Mouse (Mus musculus) megakaryocyte, embryonic 14.5 days (primary cell): ENCODE data around the gene Apoc2. TPM values are rescaled to one million over a fixed set of nuclear protein-coding genes. Genes with fewer than 3 reads are reported as not detected.

Experiments
- H3K27me3 ChIP-seq: replicated peaks from 2 replicates; pipeline ENCODE3; 2012; ENCODE audit warnings: inconsistent platforms
- H3K36me3 ChIP-seq: replicated peaks from 2 replicates; pipeline ENCODE3; 2012; ENCODE audit warnings: low read length, inconsistent platforms, mixed read lengths
- H3K4me1 ChIP-seq: 2 replicates; pipeline ENCODE4 v1.6.1; 2012; ENCODE audit warnings: inconsistent platforms
- H3K4me3 ChIP-seq: replicated peaks from 2 replicates; pipeline ENCODE3; 2012; ENCODE audit warnings: moderate library complexity, mild to moderate bottlenecking, inconsistent platforms
- H3K9me3 ChIP-seq: 2 replicates; pipeline ENCODE4 v1.6.1; 2012; ENCODE audit warnings: inconsistent platforms
- FLI1 ChIP-seq: IDR thresholded peaks from 2 replicates; pipeline ENCODE4 v1.6.1; 2012; ENCODE audit warnings: low read length, inconsistent platforms, mixed read lengths
- GATA1 ChIP-seq: IDR thresholded peaks from 3 replicates; pipeline ENCODE4 v1.6.1; 2012; ENCODE audit warnings: mixed read lengths, low read length, inconsistent platforms, borderline replicate concordance
- polyA plus RNA-seq: library from polyadenylated mRNA; stranded (reverse); fragments of >175 nt; gene quantifications from 2 replicates; pipeline ENCODE4 v1.2.3, GENCODE M21; 2012; ENCODE audit warnings: low replicate concordance; ENCODE audit not compliant: insufficient read depth

The Apoc2 gene
- 114 TPM in 1 of 2 replicates, not detected in the other for polyA plus RNA-seq

GRCm38 (mm10) chr7:19677872-19678271 lies at the start of gene Apoc2:
Apoc2 (minus strand) TSS chr7:19677941.
- no peaks in the 10 kb centered on the region for H3K36me3 ChIP-seq
- H3K9me3 ChIP-seq: no peaks in the 10 kb centered on the region
- H3K4me3 ChIP-seq: no peak within 1 kb of the TSS
- TF ChIP-seq GATA1 (no peak), FLI1 (no peak)
- peaks cover 61% of the 10 kb centered on the region for H3K27me3 ChIP-seq
- H3K4me1 ChIP-seq: peaks cover 25% of the 10 kb centered on the region

GRCm38 (mm10) chr7:19726541-19726940 lies 48.8 kb upstream of the Apoc2 start:
- Histone ChIP-seq H3K4me1 (peaks cover 8% of the 10 kb centered on the region), H3K36me3 (no peaks in the 10 kb centered on the region)
- no peak for TF ChIP-seq GATA1
- TF ChIP-seq FLI1: no peak

GRCm38 (mm10) chr7:19724167-19724566 lies 46.4 kb upstream of the Apoc2 start:
- Histone ChIP-seq H3K4me3 (no peak overlapping the region), H3K36me3 (no peaks in the 10 kb centered on the region), H3K27me3 (peaks cover 86% of the 10 kb centered on the region)

More at GRCm38 (mm10) chr7:19726541-19726940, 48.8 kb upstream of the Apoc2 start:
- Histone ChIP-seq H3K4me3 (no peak overlapping the region), H3K9me3 (peaks cover 8% of the 10 kb centered on the region), H3K27me3 (peaks cover 92% of the 10 kb centered on the region)

GRCm38 (mm10) chr7:19722754-19723195 lies 45.0 kb upstream of the Apoc2 start:
- no peak overlapping the region for H3K4me3 ChIP-seq
- H3K9me3 ChIP-seq: peaks cover 19% of the 10 kb centered on the region
- H3K36me3 ChIP-seq: no peaks in the 10 kb centered on the region
- peaks cover 8% of the 10 kb centered on the region for H3K4me1 ChIP-seq
- no peak for TF ChIP-seq GATA1
- TF ChIP-seq FLI1: no peak
- H3K27me3 ChIP-seq: peaks cover 79% of the 10 kb centered on the region

More at GRCm38 (mm10) chr7:19724167-19724566, 46.4 kb upstream of the Apoc2 start:
- TF ChIP-seq GATA1 (no peak), FLI1 (no peak)
- Histone ChIP-seq H3K9me3 (peaks cover 19% of the 10 kb centered on the region), H3K4me1 (peaks cover 8% of the 10 kb centered on the region)

GRCm38 (mm10) chr7:19719200-19719599 lies 41.5 kb upstream of the Apoc2 start:
- Histone ChIP-seq H3K9me3 (peaks cover 19% of the 10 kb centered on the region), H3K36me3 (no peaks in the 10 kb centered on the region), H3K4me3 (no peak overlapping the region), H3K27me3 (peaks cover 50% of the 10 kb centered on the region), H3K4me1 (peaks cover 31% of the 10 kb centered on the region)
- TF ChIP-seq FLI1: no peak
- no peak for TF ChIP-seq GATA1

GRCm38 (mm10) chr7:19718297-19718952 lies 40.7 kb upstream of the Apoc2 start:
- Histone ChIP-seq H3K9me3 (peaks cover 19% of the 10 kb centered on the region), H3K36me3 (peaks cover 7% of the 10 kb centered on the region), H3K27me3 (peaks cover 43% of the 10 kb centered on the region), H3K4me3 (no peak overlapping the region), H3K4me1 (peaks cover 39% of the 10 kb centered on the region)
- TF ChIP-seq FLI1 (no peak), GATA1 (no peak)

GRCm38 (mm10) chr7:19717346-19717745 lies 39.6 kb upstream of the Apoc2 start:
- Histone ChIP-seq H3K36me3 (peaks cover 17% of the 10 kb centered on the region), H3K27me3 (peaks cover 32% of the 10 kb centered on the region), H3K4me3 (no peak overlapping the region), H3K4me1 (peaks cover 39% of the 10 kb centered on the region), H3K9me3 (peaks cover 15% of the 10 kb centered on the region)
- TF ChIP-seq FLI1: no peak
- no peak for TF ChIP-seq GATA1

GRCm38 (mm10) chr7:19716822-19717221 lies 39.1 kb upstream of the Apoc2 start:
- H3K9me3 ChIP-seq: peaks cover 14% of the 10 kb centered on the region
- H3K4me3 ChIP-seq: peak overlapping the region; percentile 99
- peaks cover 22% of the 10 kb centered on the region for H3K36me3 ChIP-seq
- H3K4me1 ChIP-seq: peaks cover 43% of the 10 kb centered on the region
- no peak for TF ChIP-seq GATA1
- TF ChIP-seq FLI1: no peak
- peaks cover 27% of the 10 kb centered on the region for H3K27me3 ChIP-seq

GRCm38 (mm10) chr7:19716055-19716682 lies 38.4 kb upstream of the Apoc2 start:
- peaks cover 29% of the 10 kb centered on the region for H3K36me3 ChIP-seq
- H3K9me3 ChIP-seq: peaks cover 7% of the 10 kb centered on the region
- peak overlapping the region; percentile 99 for H3K4me3 ChIP-seq
- peaks cover 21% of the 10 kb centered on the region for H3K27me3 ChIP-seq
- TF ChIP-seq GATA1 (no peak), FLI1 (no peak)
- peaks cover 49% of the 10 kb centered on the region for H3K4me1 ChIP-seq
